Mouse (Mus musculus) effector memory CD4-positive, alpha-beta T cell, adult 5 months (primary cell): Measurements from ENCODE around the gene Iqca. TPM values are rescaled to one million over a fixed set of nuclear protein-coding genes. Genes with fewer than 3 reads are reported as not detected.

Source experiments
- polyA plus RNA-seq: library from polyadenylated mRNA; unstranded; fragments of 100-300 nt; shearing (Covaris generic); gene quantifications from one replicate; pipeline ENCODE4 v1.2.1, GENCODE M21; 2017

The Iqca gene
- polyA plus RNA-seq, result not detected

DNA sequence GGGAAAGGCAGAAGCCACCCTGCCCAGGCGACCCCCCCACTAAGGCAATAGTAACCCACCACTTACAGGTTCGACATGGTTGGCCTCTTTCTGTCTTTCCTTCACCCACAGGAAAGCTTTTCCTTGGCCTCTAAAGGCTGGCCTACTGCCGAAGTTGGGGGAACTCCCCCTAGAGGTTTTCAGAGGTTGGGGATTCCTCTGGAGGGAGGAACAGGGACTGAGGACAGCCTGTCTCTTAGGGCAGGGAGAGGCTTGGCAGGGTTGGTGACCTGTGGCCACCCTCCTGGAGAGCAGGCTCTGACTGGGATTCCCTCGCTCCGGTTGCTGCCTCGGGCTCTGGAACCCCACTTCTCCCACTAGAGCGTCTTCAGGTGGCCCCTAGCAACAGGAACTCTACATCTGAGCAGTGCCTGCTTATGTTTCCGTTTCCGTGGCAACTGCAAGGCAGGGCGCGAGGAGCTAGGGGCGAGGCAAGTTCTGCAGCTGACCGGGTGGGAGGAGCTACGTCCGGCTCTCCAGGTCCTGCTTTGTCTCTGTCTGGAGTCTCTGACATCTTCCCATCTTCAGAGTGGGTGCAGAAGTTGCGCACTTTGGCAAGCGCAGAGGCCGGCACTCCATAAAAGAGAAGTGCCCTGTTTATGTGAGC is at the start of gene Iqca:
Gene Iqca, minus strand, starts transcription at position 303 of the 646 bp plus-strand sequence.

DNA sequence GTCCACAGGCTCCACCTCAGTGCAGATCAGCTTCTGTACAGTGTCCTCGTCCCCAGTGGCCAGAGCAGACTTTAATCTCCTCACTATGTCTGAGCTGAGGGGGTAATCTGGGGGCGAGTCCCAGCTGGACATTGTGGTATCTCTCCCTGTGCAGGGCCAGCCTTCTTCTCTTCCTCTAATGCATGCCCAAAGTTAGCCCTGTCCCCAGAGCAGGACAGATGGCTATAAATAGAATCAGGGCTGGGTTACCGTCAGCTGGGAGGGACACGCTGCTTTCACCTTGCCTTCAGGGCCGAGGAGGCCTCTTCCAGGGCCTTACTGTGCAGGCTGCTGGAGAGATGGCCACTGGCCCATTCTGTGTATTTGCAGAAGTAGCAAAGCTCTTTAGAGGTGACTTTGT is 138.8 kb downstream of the Iqca start, which contains the start of gene Asb18:
Gene Asb18, minus strand, starts transcription at position 221 of the 400 bp plus-strand sequence.

Other genes with a start within 250 kb of the Iqca start
- gene Gbx2, start 222.2 kb downstream of the Iqca start, polyA plus RNA-seq, result not detected
- not detected for gene Asb18, start 138.7 kb downstream of the Iqca start, polyA plus RNA-seq
- gene Ackr3, start 50.6 kb upstream of the Iqca start, polyA plus RNA-seq, result 0.12 TPM